Mouse (Mus musculus): ENCODE results near the gene Sowahc. TPM values are rescaled to one million over a fixed set of nuclear protein-coding genes. Genes with fewer than 3 reads are reported as not detected.

Sowahc gene
- polyA plus RNA-seq, 1 experiment from 2014 or later, result 22.6 TPM

Other genes with a start within 250 kb of the Sowahc start
- 42.0 and 44.0 TPM in 2 replicates for gene Sept10, start 106 bp upstream of the Sowahc start, polyA plus RNA-seq (2015; fragmentation: Nextera tagmentation; extraction: Ambion mirVana)
- 146 and 152 TPM in 2 replicates for gene P4ha1, start 101.3 kb downstream of the Sowahc start, polyA plus RNA-seq (2015; fragmentation: Nextera tagmentation; extraction: Ambion mirVana)
- 2.0 and 7.8 TPM in 2 replicates for gene Gm10273, start 173.7 kb downstream of the Sowahc start, polyA plus RNA-seq (2015; fragmentation: Nextera tagmentation; extraction: Ambion mirVana)
- 0.27 TPM in 1 of 2 replicates, not detected in the other for gene Pla2g12b, start 181.7 kb downstream of the Sowahc start, polyA plus RNA-seq (2015; fragmentation: Nextera tagmentation; extraction: Ambion mirVana)
- 0.79 and 1.2 TPM in 2 replicates for gene Oit3, start 219.8 kb downstream of the Sowahc start, polyA plus RNA-seq (2015; fragmentation: Nextera tagmentation; extraction: Ambion mirVana)